Mouse (Mus musculus) kidney, postnatal 0 days (tissue): ENCODE measurements around the gene Dll4. TPM values are rescaled to one million over a fixed set of nuclear protein-coding genes. Genes with fewer than 3 reads are reported as not detected.

ENCODE experiments used
- ATAC-seq: fragments of 200-750 bp; cut with Nextera tagmentation; replicated peaks from 2 replicates; pipeline ENCODE4 v1.8.0; 2017; ENCODE audit warnings: low read depth, moderate number of reproducible peaks, moderate TSS enrichment, moderate library complexity; ENCODE audit not compliant: low FRiP score
- DNase-seq: peaks from one replicate; pipeline ENCODE4 v3.0.0-alpha.2; 2016; ENCODE audit warnings: low spot score
- H3K27ac ChIP-seq: fragments of 300-500 bp; sonication (generic); 2 replicates; pipeline ENCODE4 v1.5.1; 2014; ENCODE audit warnings: mild to moderate bottlenecking
- H3K27me3 ChIP-seq: fragments of 300-500 bp; sonication (generic); 2 replicates; pipeline ENCODE4 v1.6.1; 2014; ENCODE audit warnings: low read length, mixed read lengths; ENCODE audit not compliant: insufficient read depth
- H3K36me3 ChIP-seq: fragments of 300-500 bp; sonication (generic); 2 replicates; pipeline ENCODE4 v1.6.1; 2014; ENCODE audit warnings: low read length, mixed read lengths; ENCODE audit not compliant: insufficient read depth
- H3K4me1 ChIP-seq: fragments of 300-500 bp; sonication (generic); replicated peaks from 2 replicates; pipeline ENCODE4 v1.6.1; 2014; ENCODE audit warnings: antibody characterized with exemption, low read length, mixed read lengths; ENCODE audit not compliant: insufficient read depth
- H3K4me2 ChIP-seq: fragments of 300-500 bp; sonication (generic); 2 replicates; pipeline ENCODE4 v1.6.1; 2014; ENCODE audit warnings: mild to moderate bottlenecking, low read length, moderate library complexity, mixed read lengths
- H3K4me3 ChIP-seq: fragments of 300-500 bp; sonication (generic); replicated peaks from 2 replicates; pipeline ENCODE4 v1.5.1; 2014; ENCODE audit warnings: low read depth, low read length
- H3K9ac ChIP-seq: fragments of 300-500 bp; sonication (generic); 2 replicates; pipeline ENCODE4 v1.6.1; 2014; ENCODE audit warnings: low read depth, low read length
- H3K9me3 ChIP-seq: fragments of 300-500 bp; sonication (generic); replicated peaks from 2 replicates; pipeline ENCODE4 v1.6.1; 2016; ENCODE audit warnings: low read length, inconsistent platforms, mixed read lengths
- CTCF ChIP-seq: IDR thresholded peaks from 2 replicates; pipeline ENCODE4 v1.5.1; 2016; ENCODE audit warnings: antibody characterized with exemption, low read depth, mild to moderate bottlenecking, moderate library complexity
- WGBS: fragments of 180-500 bp; shearing (Covaris S2); extraction: QIAGEN DNeasy Blood & Tissue Kit; methylation state at CpG from one replicate; pipeline ENCODE4 v1.1.7; 2014; 5-methylcytosine and 5-hydroxymethylcytosine counted together
- polyA plus RNA-seq: library from polyadenylated mRNA; unstranded; fragments of >200 nt; fragmentation: Nextera tagmentation; extraction: Ambion mirVana; gene quantifications from 2 replicates; pipeline ENCODE4 v1.2.1, GENCODE M21; 2015

The Dll4 gene
- polyA plus RNA-seq, 1 experiment from 2014 or later = 7.9 TPM

DNA sequence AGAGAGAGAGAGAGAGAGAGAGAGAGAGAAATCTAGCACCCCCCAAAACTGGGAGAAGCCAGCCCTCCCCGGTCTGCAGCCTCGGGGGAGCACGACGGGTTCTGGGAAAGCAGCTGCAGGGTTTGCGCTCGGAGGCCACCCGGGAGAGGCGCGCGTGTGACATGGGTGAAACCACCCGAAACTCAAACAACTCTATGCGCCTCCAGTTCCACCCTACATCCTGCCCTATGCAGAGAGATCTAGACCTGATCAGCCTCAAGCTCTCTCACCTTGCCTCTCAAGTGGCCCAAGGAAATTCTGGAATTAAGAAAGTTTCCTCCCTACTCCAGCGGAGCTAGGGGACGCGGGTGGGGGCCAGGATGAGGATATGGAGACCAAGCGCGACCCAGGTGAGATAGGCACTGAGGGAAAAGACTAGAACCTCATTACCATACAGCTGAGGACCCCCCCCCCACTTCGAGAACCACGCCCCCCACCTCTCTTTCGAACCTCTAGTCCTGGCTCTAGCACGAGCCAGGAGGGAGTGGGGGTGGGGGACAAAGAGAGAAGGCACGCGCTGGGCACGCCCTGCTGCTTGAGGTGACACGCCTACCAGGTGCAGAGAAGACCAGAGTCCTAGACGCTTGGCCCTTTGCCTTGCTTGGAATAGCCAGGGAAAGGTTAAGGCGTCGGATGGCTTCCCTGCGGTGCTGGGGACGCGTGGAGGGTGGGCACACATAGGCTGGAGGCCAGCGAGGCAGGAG is 837 bp upstream of the Dll4 start:
- Histone ChIP-seq H3K4me3 (peak overlapping the region; percentile 61), H3K36me3 (no peaks in the 10 kb centered on the region), H3K4me2 (peak overlapping the region; percentile 91), H3K9me3 (no peaks in the 10 kb centered on the region), H3K9ac (0 out of 2 replicates have a peak overlapping the region, but pooled peaks have one; percentile 9), H3K27me3 (peaks cover 47% of the 10 kb centered on the region), H3K4me1 (peaks cover 37% of the 10 kb centered on the region), H3K27ac (no peak overlapping the region)
- ATAC-seq = peak; percentile 19
- no peak for DNase-seq
- TF ChIP-seq CTCF = no peak
- 1% methylated on average over 32 of the region's 32 CpGs for WGBS

GRCm38 (mm10) chr2:119326161-119327101 is 847 bp downstream of the Dll4 start:
- peak overlapping the region; percentile 61 for H3K4me3 ChIP-seq
- peak overlapping the region; percentile 64 for H3K9ac ChIP-seq
- H3K27ac ChIP-seq = peak overlapping the region; percentile 37
- ATAC-seq (no peak), DNase-seq (peak; percentile 20)
- H3K36me3 ChIP-seq = no peaks in the 10 kb centered on the region
- H3K9me3 ChIP-seq = no peaks in the 10 kb centered on the region
- TF ChIP-seq CTCF = no peak
- peak overlapping the region; percentile 91 for H3K4me2 ChIP-seq
- peaks cover 37% of the 10 kb centered on the region for H3K4me1 ChIP-seq
- WGBS = under 1% methylated on average over 61 of the region's 61 CpGs
- H3K27me3 ChIP-seq = peaks cover 40% of the 10 kb centered on the region

DNA sequence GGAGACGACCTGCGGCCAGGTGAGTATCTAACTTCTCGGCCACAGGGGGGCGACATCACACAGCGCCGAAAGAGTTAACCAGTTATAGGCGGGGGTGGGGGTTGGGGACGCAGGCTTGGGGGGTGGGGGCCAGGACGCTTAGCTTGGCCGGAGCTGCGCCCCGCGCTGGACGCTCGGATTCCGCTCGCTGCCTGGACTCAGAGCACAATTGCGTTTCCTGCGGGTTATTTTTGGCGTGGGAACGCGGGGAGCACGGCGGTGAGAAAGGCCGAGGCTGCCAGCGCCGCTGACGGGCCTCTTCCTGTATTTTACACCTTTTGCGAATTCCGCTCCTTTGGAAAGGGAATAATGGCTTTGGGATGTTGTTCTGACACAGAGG is 1.5 kb downstream of the Dll4 start:
- peaks cover 33% of the 10 kb centered on the region for H3K27me3 ChIP-seq
- peak; percentile 62 for TF ChIP-seq CTCF
- H3K27ac ChIP-seq = no peak overlapping the region
- H3K4me2 ChIP-seq = peak overlapping the region; percentile 91
- H3K36me3 ChIP-seq = no peaks in the 10 kb centered on the region
- H3K9me3 ChIP-seq = no peaks in the 10 kb centered on the region
- ATAC-seq (no peak), DNase-seq (peak; percentile 58)
- H3K4me1 ChIP-seq = peaks cover 33% of the 10 kb centered on the region
- WGBS = 0% methylated on average over 30 of the region's 30 CpGs
- peak overlapping the region; percentile 64 for H3K9ac ChIP-seq
- peak overlapping the region; percentile 61 for H3K4me3 ChIP-seq

DNA sequence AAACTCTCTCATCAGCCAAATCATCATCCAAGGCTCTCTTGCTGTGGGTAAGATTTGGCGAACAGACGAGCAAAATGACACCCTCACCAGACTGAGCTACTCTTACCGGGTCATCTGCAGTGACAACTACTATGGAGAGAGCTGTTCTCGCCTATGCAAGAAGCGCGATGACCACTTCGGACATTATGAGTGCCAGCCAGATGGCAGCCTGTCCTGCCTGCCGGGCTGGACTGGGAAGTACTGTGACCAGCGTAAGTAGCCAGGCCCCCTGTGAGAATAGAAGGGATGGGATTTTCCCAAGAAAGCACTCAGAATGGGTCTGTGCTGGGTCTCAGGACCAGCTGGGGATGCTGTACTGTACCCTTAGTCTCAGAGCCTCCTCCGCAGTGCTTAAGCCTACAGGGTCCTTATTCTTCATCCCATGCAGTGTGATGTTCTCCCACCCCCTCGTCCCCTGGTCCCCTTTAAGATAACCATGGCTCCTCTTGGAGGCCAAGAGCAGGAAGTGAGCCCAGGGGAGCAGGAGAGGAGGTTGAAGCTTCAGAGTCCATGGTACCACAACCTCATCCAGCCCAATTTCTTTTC is 2.5 kb downstream of the Dll4 start:
- no peak overlapping the region for H3K9ac ChIP-seq
- no peak overlapping the region for H3K27ac ChIP-seq
- no peaks in the 10 kb centered on the region for H3K9me3 ChIP-seq
- no peak for ATAC-seq
- TF ChIP-seq CTCF = no peak
- no peaks in the 10 kb centered on the region for H3K36me3 ChIP-seq
- peaks cover 27% of the 10 kb centered on the region for H3K4me1 ChIP-seq
- peak overlapping the region; percentile 61 for H3K4me3 ChIP-seq
- H3K27me3 ChIP-seq = peaks cover 30% of the 10 kb centered on the region
- 18% methylated on average over 11 of the region's 11 CpGs for WGBS
- peak overlapping the region; percentile 91 for H3K4me2 ChIP-seq
- no peak for DNase-seq

GRCm38 (mm10) chr2:119328546-119328945 is 3.0 kb downstream of the Dll4 start:
- H3K9ac ChIP-seq = no peak overlapping the region
- peak overlapping the region; percentile 61 for H3K4me3 ChIP-seq
- no peak for ATAC-seq
- H3K4me1 ChIP-seq = peaks cover 27% of the 10 kb centered on the region
- no peak for TF ChIP-seq CTCF
- H3K27me3 ChIP-seq = peaks cover 25% of the 10 kb centered on the region
- H3K9me3 ChIP-seq = no peaks in the 10 kb centered on the region
- H3K36me3 ChIP-seq = no peaks in the 10 kb centered on the region
- no peak for DNase-seq
- H3K27ac ChIP-seq = no peak overlapping the region
- H3K4me2 ChIP-seq = peak overlapping the region; percentile 91
- WGBS = 45% methylated on average over 5 of the region's 5 CpGs

GRCm38 (mm10) chr2:119329123-119329817 is 3.7 kb downstream of the Dll4 start:
- peaks cover 23% of the 10 kb centered on the region for H3K4me1 ChIP-seq
- WGBS = 35% methylated on average over 3 of the region's 3 CpGs
- H3K27me3 ChIP-seq = peaks cover 19% of the 10 kb centered on the region
- ATAC-seq (no peak), DNase-seq (no peak)
- peak overlapping the region; percentile 61; the same call in 1 of the 2 replicates for H3K4me3 ChIP-seq
- no peak for TF ChIP-seq CTCF
- peak overlapping the region; percentile 91; the same call in 1 of the 2 replicates for H3K4me2 ChIP-seq
- H3K9me3 ChIP-seq = no peaks in the 10 kb centered on the region
- H3K27ac ChIP-seq = no peak overlapping the region
- no peak overlapping the region for H3K9ac ChIP-seq
- no peaks in the 10 kb centered on the region for H3K36me3 ChIP-seq
